Mouse (Mus musculus) adrenal gland, adult 8-10 months (tissue): ENCODE measurements at regions not wholly inside any gene's neighbourhood (a gene's known extent, or its start where the extent isn't known, plus 50 kb on each side); places are given as distances from the start of the nearest gene placed in this dataset.

Source experiments
- DNase-seq: peaks from one replicate; pipeline ENCODE4 v3.0.0; 2022

- no peak for DNase-seq
Observed at GRCm38 (mm10) chr13:11268673-11269340, 837.9 kb downstream of the Ryr2 start.

DNA sequence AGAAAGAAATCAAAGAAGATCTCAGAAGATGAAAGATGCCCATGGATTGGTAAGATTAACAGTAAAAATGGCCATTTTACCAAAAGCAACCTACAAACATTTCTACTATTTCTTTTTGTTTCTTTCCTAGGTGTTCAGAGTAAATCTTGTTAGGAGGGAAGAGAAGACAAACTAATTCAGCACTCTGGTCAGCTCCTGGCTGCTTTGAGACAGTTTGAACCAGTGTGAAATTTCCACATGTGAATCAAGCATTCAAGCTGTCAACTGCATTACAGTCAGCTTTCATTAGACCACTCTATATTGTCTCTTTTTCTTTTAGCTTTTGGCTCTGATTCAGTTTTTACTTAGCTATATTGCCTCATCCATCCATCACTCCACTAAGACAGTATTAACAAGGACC is 859.2 kb downstream of the Ryr2 start:
- DNase-seq, result no peak

- DNase-seq, result no peak
Observed at GRCm38 (mm10) chr13:11216671-11217330, 856.2 kb upstream of the Chrm3 start.

DNA sequence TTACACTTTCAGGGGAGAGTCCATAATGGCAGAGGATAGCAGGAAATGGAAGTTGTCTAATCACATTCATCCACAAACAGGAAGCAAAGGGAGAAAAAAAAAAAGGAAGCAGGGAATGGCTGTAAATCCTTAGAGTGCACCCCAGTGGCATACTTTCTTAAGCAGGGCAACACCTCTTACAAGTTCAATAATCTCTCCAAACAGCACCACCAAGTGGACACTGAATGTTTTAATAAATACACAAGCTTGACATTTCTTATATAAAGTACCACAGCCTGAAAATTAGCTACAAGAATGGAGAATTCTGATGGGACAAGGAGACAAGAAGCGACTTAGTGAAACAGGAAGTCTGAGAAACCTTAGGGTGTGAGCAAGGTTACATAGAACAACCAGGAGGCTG is 849.5 kb upstream of the Chrm3 start:
- DNase-seq, result no peak

GRCm38 (mm10) chr13:11205216-11205786 is 844.7 kb upstream of the Chrm3 start:
- no peak for DNase-seq

- DNase-seq, result no peak
Observed at GRCm38 (mm10) chr13:11201978-11202377, 841.3 kb upstream of the Chrm3 start.

- no peak for DNase-seq
Observed at GRCm38 (mm10) chr13:11192471-11192870, 831.8 kb upstream of the Chrm3 start.

DNA sequence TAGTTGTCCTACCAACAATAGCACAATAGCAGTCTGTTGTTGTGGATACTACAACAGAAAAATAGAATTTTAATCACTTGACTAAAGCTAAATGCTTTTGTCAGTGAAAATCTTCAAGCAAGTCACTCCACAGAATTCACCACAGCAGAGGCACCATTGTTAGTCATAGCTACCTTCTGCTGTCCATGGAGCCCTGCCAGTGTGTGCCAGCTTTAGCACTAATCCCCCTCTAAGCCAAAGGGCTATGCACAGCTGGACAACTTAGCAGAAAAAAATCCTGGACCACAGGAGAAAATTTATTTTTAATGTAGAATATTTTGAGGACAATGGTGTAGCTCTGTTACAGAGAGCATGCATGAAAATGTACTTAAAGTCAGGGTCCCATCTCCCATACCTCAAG is 820.5 kb upstream of the Chrm3 start:
- no peak for DNase-seq

GRCm38 (mm10) chr13:11180356-11180755 is 819.7 kb upstream of the Chrm3 start:
- DNase-seq, result no peak

GRCm38 (mm10) chr13:11178586-11178985 is 817.9 kb upstream of the Chrm3 start:
- DNase-seq, result no peak

DNA sequence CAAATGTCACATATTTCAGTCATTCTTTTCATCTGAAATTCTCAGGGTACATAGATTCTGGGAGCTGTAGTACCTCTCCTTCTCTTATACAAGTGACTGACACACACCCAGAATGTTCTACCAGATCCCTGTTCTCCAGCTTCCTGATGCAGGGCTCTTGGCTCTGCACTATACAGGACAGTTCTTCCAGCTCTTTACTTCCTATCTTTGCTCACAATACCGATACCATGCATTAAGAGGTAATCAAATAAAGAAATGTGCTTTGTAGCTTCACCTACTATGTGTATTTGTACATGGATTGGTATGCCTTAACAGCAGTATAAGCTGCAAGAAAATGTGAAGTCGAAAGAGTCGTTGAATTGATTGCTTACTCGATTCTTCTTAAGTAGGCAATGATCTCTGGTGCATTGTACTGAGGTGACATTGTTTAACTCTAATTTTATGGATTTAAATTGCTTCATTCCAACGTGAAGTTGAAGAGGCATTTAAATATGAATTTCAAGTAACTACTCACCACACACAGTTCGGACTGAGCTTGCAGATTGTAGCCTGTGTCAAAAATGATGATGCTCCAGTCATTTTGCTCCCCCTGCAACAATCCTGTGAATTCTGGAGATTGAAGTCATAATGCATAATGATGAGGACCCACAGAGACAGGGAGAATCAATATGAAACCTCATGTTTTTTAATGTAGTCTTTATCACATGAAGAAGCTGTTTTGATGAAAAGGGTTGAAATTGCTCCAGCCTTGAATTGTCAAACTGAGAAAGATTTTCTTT is 817.2 kb upstream of the Chrm3 start:
- DNase-seq, result no peak

- DNase-seq, result no peak
Observed at GRCm38 (mm10) chr13:11167115-11167514, 806.5 kb upstream of the Chrm3 start.

- no peak for DNase-seq
Observed at GRCm38 (mm10) chr13:11164130-11164529, 803.5 kb upstream of the Chrm3 start.

GRCm38 (mm10) chr13:11147268-11147667 is 786.6 kb upstream of the Chrm3 start:
- no peak for DNase-seq

- DNase-seq, result no peak
Observed at GRCm38 (mm10) chr13:11107693-11108092, 747.0 kb upstream of the Chrm3 start.

GRCm38 (mm10) chr13:11106426-11106825 is 745.8 kb upstream of the Chrm3 start:
- DNase-seq, result no peak

DNA sequence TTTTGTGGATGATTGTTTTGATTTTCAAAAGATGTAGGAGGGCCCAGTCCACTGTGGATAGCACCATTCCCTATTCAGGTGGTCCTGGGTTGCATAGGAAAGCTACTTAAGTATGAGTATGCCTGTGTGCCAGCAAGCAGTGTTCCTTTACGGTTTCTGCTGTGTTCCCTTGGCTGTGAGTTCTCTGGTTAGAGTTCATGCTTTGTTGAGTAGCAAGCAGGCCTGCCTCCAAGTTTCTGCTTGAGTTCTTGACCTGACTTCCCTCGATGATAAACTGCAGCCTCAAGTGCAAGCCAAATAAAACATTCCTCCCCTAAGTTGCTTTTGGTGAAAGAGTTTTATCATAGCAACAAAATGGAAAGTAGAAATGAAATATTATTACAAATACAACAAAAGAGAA is 744.9 kb upstream of the Chrm3 start:
- DNase-seq, result peak; percentile 46

DNA sequence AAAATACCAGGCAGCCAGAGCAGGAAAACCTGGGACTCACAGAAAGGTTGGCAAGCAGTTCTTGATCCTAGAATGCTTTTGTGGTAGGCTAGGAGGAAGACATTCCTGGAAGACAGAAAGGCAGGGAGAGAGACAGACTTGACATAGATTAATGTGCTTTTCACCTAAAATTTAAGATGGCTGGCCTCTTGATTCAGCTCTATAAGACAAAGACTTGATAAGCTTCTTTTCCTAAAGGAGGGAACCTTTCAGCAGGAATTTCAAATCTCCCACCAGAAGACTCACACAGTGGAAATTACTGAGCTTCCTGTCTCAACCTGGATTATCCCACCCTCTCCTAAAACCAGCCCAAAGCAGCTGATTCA is 738.9 kb upstream of the Chrm3 start:
- DNase-seq, result no peak

DNA sequence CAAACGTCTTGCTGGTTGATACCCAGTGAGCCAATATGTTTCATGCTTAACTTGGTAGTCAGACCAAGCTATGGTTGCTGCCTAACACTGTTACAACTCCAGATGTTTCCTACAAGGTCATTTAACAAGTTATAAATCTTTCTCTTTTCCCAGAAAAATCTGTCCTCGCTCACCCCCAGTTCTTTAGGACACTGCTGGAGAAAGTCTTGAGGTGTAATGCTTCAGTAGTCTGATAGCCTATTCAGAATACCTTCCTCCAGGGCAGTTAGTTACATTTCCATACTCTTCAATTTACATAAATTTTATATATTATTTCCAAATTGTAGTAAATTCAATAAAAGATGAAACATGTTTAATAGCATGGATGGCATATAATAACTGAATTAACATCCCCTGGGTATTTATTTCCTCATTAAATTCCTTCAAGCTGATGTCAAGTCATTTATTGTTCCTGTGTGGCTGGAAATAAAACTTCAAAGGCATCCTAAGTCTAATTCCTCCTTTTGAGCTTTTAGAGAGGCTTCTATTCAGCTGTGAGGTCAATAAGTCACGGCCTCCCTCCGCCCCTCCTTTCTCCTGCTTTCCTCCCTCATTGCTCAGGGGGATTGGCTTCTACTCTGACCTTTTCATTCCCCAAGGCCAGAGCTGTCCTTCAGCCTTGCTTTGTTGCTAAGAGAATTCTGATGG is 738.4 kb upstream of the Chrm3 start:
- DNase-seq, result peak; percentile 79

DNA sequence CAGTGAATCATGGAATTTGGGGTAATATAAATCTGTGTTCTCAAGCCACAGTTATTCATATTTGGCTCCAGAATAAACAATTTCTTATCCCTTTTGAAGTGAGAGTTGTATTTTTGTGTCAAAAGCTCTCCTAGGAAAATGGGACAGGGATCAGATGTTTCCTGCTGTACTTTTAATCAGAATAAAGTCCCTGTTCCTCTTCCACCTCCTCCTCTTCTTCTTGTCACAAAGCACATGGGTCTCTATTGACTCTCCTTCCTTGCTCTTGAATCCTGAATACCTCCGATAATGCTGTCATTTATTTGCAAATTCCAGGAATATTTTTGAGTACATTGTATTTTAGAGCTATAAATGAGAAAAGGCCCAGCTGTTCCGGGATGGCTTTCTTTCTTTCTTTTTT is 732.3 kb upstream of the Chrm3 start:
- no peak for DNase-seq
